Mouse (Mus musculus): Measurements from ENCODE around the gene Chd6. TPM values are rescaled to one million over a fixed set of nuclear protein-coding genes. Genes with fewer than 3 reads are reported as not detected.
A peak's percentile ranks its signal among the peaks of the same experiment; 100 is the strongest.

Chd6 gene
- 10 to 100 TPM; 14.6 to 16.3 TPM for total RNA-seq (2021)
- long read RNA-seq, experiment 1, partial matches to known transcripts: 4 of 5 reads
- long read RNA-seq, experiment 1, other reads (novel, unspliced or antisense): 1 of 5 reads
- long read RNA-seq, experiment 2, partial matches to known transcripts: 1 of 1 reads
- long read RNA-seq, experiment 2, other reads (novel, unspliced or antisense): 0 of 1 reads

DNA sequence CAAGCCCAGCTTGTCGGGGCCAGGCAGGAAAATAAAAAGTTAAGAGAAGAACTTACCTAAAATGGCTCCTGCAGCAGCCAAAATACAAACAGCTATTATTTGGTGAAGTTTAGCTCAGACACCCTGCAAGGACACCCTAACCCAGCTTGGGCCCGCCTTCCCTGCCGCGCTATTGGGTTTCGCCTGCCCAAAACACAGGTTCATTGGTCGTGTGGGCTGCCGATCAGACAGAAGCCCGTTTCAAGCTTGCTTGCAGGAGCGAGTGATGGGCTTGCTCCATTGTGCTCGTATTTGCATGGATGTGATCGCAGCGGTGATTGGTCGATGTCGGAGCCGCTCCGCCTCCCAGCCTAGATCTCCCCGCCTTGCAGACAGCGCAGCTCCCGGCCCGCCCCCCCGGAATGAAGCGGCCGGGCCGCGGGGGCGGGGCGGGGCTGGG is at the start of gene Chd6:
Chd6 (minus strand) TSS at position 143 of the 439 bp plus-strand sequence.
- peak; percentile 98 for DNase-seq
- intact Hi-C loops (cut with DNase I; ENCODE audit: low total_unique reads): no loop called here

GRCm38 (mm10) chr2:161150004-161150842 is 41.3 kb upstream of the Chd6 start:
- intact Hi-C loops (cut with DNase I; ENCODE audit: low total_unique reads): no loop called here
- DNase-seq: no peak

GRCm38 (mm10) chr2:161148428-161149020 is 39.6 kb upstream of the Chd6 start:
- DNase-seq: no peak
- intact Hi-C loops (cut with DNase I; ENCODE audit: low total_unique reads): no loop called here

DNA sequence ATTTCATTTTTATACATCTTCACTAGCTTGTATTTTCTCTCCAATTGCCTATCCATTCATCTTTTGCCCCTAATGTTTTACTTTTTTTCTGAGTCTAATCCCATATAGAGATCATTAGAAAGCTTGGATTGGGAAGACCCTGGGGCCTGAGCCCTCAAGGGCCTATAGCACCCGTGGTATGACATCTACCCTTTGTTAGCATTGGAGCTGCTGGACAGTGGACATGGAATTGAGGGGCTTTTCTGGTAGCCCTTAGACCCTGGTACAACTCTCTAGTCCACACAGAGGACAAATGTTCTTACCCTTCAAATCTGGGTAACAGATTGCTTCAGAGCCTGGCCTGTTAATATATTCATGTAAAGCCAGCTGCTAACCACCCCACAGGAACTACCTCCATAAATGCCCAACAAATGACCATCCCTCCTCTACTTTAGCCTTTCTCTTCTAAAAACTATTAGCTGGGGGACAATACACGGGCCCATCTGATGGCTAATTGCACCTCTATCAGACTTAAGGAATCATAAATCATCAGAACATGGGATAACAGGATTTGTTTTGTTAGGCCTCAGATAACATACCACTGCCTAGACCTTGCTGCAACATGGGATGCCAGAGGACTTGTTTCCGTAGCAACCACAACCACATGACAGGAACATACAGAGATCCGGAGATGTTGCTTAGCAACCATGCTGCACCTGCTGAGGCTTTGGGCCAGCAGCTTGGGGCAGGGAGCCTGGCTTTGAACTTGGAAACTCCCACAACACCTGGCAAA is 39.0 kb upstream of the Chd6 start:
- no peak for DNase-seq
- intact Hi-C loops (cut with DNase I; ENCODE audit: low total_unique reads): no loop called here

- no peak for DNase-seq
- intact Hi-C loops (cut with DNase I; ENCODE audit: low total_unique reads): no loop called here
Observed at GRCm38 (mm10) chr2:161144799-161145198, 35.9 kb upstream of the Chd6 start.

GRCm38 (mm10) chr2:161138672-161139536 is 30.0 kb upstream of the Chd6 start:
- intact Hi-C loops (cut with DNase I; ENCODE audit: low total_unique reads): no loop called here
- no peak for DNase-seq

GRCm38 (mm10) chr2:161136999-161137398 is 28.1 kb upstream of the Chd6 start:
- DNase-seq: no peak
- intact Hi-C loops (cut with DNase I; ENCODE audit: low total_unique reads): no loop called here

- intact Hi-C loops (cut with DNase I; ENCODE audit: low total_unique reads): no loop called here
- peak; percentile 10 for DNase-seq
Observed at GRCm38 (mm10) chr2:161128367-161129111, 19.7 kb upstream of the Chd6 start.

- intact Hi-C loops (cut with DNase I; ENCODE audit: low total_unique reads): no loop called here
- DNase-seq: no peak
Observed at GRCm38 (mm10) chr2:161112011-161112410, 3.1 kb upstream of the Chd6 start.

GRCm38 (mm10) chr2:161109398-161109821 is 535 bp upstream of the Chd6 start:
- DNase-seq: no peak
- intact Hi-C loops (cut with DNase I; ENCODE audit: low total_unique reads): no loop called here

DNA sequence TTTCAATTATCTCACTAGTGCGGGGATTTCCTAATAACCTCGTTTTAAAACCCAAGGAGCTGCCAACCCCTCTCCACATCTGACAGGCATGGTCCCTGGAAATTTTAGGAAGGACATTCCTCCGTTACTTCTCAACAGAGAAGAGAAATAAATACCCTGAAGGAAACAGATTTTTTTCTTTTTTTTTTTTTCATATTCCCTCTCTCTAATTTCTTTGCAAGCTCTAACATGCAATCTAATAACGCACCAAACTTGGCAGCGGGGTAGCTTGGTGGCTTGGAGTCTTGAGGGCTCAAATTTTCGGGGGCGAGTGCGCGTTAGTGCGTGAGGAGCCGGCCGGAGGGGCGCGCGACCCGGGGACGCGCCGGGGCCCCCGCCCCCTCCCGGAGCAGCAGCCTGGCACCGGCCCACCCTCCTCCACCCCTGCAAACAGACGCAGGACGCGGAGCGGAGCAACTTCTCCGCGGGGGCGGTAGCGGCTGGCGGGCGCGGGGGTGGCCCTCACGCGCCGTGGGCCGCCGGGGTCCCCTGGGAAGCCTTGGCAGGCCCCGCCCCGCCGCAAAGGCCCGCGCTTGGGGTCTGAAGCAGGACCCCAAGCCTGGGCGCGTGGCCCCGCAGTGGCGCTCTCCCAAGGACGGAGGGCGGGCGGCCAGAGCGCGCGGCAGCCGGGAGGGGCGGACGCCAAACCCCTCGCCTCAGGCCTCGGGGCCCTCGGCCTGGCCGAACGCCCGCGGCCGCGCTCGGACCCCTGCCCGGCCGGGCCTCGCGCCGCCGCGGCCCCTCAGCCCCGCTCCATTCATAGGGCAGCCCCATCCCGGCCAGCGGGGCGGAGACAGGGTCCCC is 569 bp downstream of the Chd6 start:
- intact Hi-C loops (cut with DNase I; ENCODE audit: low total_unique reads): no loop called here
- DNase-seq: peak; percentile 64

DNA sequence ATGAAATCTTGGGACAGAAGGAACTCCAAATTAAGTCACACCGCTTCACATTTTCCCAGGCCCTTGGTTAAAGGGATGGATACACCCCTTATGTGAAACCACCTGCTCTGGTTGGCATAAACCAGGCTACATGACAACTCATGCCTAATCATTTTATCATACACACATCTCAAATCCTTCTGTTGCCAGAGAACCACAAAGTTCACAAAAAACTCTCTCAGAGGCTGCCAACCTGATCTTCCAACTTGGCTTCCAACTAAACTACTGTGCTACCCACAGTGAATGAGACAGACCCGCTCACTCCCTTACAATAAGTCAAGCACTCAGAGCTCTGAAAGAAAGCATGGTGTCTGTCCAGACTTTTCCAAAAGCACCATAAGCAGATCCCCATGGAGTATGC is 1.6 kb downstream of the Chd6 start:
- DNase-seq: no peak
- intact Hi-C loops (cut with DNase I; ENCODE audit: low total_unique reads): no loop called here

- intact Hi-C loops (cut with DNase I; ENCODE audit: low total_unique reads): no loop called here
- DNase-seq: no peak
Observed at GRCm38 (mm10) chr2:161103769-161104168, 5.1 kb downstream of the Chd6 start.

- no peak for DNase-seq
- intact Hi-C loops (cut with DNase I; ENCODE audit: low total_unique reads): no loop called here
Observed at GRCm38 (mm10) chr2:161102102-161102501, 6.8 kb downstream of the Chd6 start.

GRCm38 (mm10) chr2:161097746-161098145 is 11.1 kb downstream of the Chd6 start:
- intact Hi-C loops (cut with DNase I; ENCODE audit: low total_unique reads): no loop called here

DNA sequence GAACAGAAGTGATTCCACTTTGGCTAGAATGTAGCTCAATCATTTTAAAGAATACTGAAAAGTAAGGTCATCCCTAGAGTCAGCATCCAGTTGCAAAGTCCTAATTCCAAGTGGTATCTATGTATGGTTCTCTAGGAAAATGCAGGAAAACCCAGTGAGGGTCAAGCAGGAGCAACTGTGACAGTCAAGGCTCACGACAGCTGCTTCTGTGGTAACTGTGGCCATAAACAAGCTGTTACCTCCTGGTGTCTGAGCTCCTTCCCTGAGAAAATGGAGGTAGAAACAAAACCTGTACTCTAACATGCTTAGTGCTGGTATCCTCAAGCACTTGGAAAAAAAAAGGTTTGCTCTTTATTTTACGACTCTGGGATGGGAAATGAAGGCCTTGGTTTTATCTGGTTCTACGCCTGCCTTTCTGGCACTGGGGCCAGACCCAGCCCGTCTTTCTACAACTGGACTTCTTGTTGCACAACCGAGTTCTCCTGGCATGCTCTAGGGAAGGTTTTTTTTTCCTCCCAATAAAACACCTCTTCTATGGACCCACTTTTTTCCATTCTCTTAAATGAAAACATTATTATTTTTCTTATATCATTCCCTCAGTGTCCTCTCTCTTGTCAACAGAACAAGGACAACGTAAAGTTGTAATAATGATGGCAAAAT is 18.0 kb downstream of the Chd6 start:
- intact Hi-C loops (cut with DNase I; ENCODE audit: low total_unique reads): no loop called here
- DNase-seq: no peak

More at GRCm38 (mm10) chr2:161097746-161098145, 11.1 kb downstream of the Chd6 start:
- no peak for DNase-seq

GRCm38 (mm10) chr2:161090200-161090599 is 18.7 kb downstream of the Chd6 start:
- intact Hi-C loops (cut with DNase I; ENCODE audit: low total_unique reads): no loop called here
- DNase-seq: no peak
